Mouse (Mus musculus) stomach, postnatal 0 days (tissue): ENCODE results near the gene Ier5l.

Source experiments
- CTCF ChIP-seq: IDR thresholded peaks from 2 replicates; pipeline ENCODE4 v1.5.1; 2016; ENCODE audit warnings: antibody characterized with exemption, low read depth, mild to moderate bottlenecking, moderate library complexity
- EP300 ChIP-seq: optimal IDR thresholded peaks from 2 replicates; pipeline ENCODE3; 2016; ENCODE audit warnings: antibody characterized with exemption

DNA sequence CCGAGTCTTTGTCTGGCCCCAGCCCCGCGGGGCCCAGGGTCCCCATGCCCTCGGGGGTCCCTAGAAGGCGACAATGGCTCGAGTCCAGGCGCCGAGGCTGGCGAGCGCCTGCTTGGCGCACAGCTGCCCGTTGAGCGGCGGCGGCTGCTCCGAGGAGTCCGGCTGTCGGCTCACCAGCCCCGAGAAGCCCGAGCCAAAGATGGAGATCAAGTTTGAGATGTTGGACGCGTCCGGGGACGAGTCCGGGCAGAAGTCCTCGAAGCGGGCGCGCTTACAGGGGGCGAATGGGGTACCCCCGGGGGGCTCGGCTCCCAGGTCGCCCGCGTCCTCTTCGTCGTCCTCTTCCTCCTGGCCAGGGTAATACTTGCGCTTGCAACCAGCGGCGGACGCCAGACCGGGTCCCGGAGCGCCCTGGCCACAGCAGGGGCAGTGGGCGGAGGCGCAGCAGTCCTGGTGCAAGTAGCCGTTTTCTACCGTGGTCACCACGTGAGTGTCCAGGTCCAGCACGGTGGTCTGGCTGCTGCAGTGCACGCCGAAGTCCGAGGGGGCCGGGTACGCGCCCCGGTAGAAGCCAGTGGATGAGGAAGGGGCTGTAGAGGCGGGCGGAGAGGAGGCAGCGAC is 1.2 kb downstream of the Ier5l start:
- TF ChIP-seq CTCF (no peak), EP300 (no peak)
